Mouse (Mus musculus) megakaryocyte, embryonic 14.5 days (primary cell): ENCODE results near the gene Cdc42bpa. TPM values are rescaled to one million over a fixed set of nuclear protein-coding genes. Genes with fewer than 3 reads are reported as not detected.
"Not testable (repeated sequence)": the region's sequence is repeated elsewhere in the genome, so short reads cannot be mapped to it uniquely, and the experiment has no call there.

Source experiments
- H3K27me3 ChIP-seq: replicated peaks from 2 replicates; pipeline ENCODE3; 2012; ENCODE audit warnings: inconsistent platforms
- H3K36me3 ChIP-seq: replicated peaks from 2 replicates; pipeline ENCODE3; 2012; ENCODE audit warnings: low read length, inconsistent platforms, mixed read lengths
- H3K4me1 ChIP-seq: 2 replicates; pipeline ENCODE4 v1.6.1; 2012; ENCODE audit warnings: inconsistent platforms
- H3K4me3 ChIP-seq: replicated peaks from 2 replicates; pipeline ENCODE3; 2012; ENCODE audit warnings: moderate library complexity, mild to moderate bottlenecking, inconsistent platforms
- H3K9me3 ChIP-seq: 2 replicates; pipeline ENCODE4 v1.6.1; 2012; ENCODE audit warnings: inconsistent platforms
- FLI1 ChIP-seq: IDR thresholded peaks from 2 replicates; pipeline ENCODE4 v1.6.1; 2012; ENCODE audit warnings: low read length, inconsistent platforms, mixed read lengths
- GATA1 ChIP-seq: IDR thresholded peaks from 3 replicates; pipeline ENCODE4 v1.6.1; 2012; ENCODE audit warnings: mixed read lengths, low read length, inconsistent platforms, borderline replicate concordance
- polyA plus RNA-seq: library from polyadenylated mRNA; stranded (reverse); fragments of >175 nt; gene quantifications from 2 replicates; pipeline ENCODE4 v1.2.3, GENCODE M21; 2012; ENCODE audit warnings: low replicate concordance; ENCODE audit not compliant: insufficient read depth

Cdc42bpa gene
- polyA plus RNA-seq, 1 experiment = 16.1 TPM

DNA sequence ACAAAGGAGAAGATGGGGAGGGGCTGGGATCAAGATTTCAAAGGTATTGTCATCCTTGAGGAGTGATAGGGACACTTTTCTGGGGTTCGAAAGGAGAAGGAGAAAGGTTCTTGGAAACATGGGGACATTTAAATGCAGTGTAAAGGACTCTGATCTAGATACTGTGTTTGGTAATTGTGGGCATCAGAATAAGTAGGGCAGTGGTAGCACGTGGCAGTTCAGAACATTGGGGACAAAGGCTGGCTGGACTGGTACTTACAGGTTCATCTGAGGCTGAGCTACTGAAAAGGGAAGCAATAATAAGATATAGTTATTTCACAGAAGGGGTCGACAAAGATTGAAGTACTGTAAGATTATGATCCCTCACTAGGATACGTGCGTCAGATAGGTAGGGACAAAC, 63.2 kb downstream of the Cdc42bpa start:
- peaks cover 23% of the 10 kb centered on the region for H3K4me1 ChIP-seq
- no peaks in the 10 kb centered on the region for H3K9me3 ChIP-seq
- no peaks in the 10 kb centered on the region for H3K36me3 ChIP-seq
- no peaks in the 10 kb centered on the region for H3K27me3 ChIP-seq
- TF ChIP-seq FLI1 (no peak), GATA1 (no peak)
- H3K4me3 ChIP-seq = no peak overlapping the region

DNA sequence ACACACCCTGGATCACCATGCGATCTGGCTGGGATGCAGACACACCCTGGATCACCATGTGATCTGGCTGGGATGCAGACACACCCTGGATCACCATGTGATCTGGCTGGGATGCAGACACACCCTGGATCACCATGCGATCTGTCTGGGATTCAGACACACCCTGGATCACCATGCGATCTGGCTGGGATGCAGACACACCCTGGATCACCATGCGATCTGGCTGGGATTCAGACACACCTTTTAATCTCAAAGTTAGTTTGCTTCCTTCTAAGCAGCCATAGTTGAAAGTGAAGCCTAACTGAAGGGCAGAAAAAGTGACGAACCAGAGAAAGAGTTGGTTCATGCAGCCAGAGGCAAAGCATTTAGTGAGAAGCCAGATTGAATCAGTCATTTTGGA, 69.6 kb downstream of the Cdc42bpa start:
- H3K27me3 ChIP-seq, H3K36me3 ChIP-seq, H3K4me3 ChIP-seq: not testable (repeated sequence)

DNA sequence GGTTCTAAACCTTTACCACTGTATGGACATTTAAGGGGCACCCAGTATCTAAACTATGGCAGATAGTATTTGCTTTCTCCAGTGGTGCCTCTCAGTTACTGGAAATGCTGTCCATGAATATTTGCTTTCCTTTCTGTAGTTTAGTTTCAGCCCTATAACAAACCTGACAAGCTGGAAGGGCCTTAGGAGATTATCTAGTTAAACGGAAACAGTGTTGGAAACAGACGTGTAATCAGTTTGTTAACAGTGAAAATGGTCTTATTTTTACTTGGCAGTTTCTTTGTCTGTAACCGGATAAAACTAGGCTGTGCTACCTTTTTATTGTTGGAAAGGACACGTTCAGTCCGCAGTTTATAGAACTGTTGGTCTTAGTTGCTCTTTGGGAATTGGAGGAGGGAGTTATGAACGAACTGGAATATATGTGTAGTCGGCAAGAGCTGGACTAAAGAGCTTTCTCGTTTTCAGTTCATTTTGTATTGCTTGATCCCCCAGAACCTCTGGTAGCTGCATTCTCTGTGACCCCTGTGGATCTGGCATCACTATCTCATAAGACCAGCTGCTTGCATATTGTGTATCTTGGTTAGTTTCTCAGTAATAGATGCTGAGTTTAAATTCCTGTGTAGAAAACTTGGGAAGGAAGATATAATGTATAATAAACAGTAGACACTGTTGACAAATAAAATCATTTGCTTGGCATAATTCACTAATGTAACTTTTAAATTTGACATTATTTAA, 70.5 kb downstream of the Cdc42bpa start:
- Histone ChIP-seq H3K4me1 (peaks cover 7% of the 10 kb centered on the region; the same call in 1 of the 2 replicates), H3K9me3 (no peaks in the 10 kb centered on the region), H3K36me3 (peaks cover 9% of the 10 kb centered on the region), H3K27me3 (no peaks in the 10 kb centered on the region), H3K4me3 (no peak overlapping the region)
- TF ChIP-seq GATA1 (no peak), FLI1 (no peak)

More for the DNA sequence above, 69.6 kb downstream of the Cdc42bpa start:
- H3K4me1 ChIP-seq, H3K9me3 ChIP-seq: not testable (repeated sequence)

DNA sequence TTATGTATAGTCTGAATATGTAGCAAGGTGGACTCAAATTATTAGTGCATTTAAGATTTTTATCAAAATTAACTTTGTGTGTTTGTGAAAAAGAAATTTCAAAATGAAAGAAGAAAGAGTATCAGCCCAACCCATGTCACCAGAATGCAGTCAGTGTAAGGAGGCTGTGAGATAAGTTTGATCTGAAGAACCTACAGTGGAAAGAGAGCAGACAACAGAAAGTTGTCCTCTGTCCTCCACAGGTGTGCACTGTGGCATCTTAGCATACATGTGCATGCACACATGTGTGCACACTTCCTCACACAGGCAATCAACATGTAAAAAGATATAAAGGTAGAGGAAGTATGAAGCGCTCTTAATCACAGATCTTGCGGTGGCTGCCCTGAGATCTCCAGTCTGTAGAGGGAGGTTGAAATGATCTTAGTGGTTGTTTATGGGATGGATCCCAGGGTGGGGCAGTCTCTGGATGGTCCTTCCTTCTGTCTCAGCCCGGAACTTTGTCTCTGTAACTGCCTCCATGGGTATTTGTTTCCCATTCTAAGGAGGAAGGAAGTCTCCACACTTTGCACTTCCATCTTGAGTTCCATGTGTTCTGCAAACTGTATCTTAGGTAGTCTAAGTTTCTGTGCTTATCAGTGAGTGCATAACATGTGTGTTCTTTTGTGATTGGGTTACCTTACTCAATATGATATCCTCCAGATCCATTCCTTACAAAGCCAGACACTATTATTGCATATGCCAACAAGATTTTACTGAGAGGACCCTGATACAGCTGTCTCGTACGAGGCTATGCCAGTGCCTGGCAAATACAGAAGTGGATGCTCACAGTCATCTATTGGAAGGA, 71.7 kb downstream of the Cdc42bpa start:
- no peaks in the 10 kb centered on the region for H3K9me3 ChIP-seq
- H3K27me3 ChIP-seq = no peaks in the 10 kb centered on the region
- peaks cover 7% of the 10 kb centered on the region; the same call in 1 of the 2 replicates for H3K4me1 ChIP-seq
- no peak overlapping the region for H3K4me3 ChIP-seq
- H3K36me3 ChIP-seq = peaks cover 9% of the 10 kb centered on the region
- TF ChIP-seq GATA1 (no peak), FLI1 (no peak)

DNA sequence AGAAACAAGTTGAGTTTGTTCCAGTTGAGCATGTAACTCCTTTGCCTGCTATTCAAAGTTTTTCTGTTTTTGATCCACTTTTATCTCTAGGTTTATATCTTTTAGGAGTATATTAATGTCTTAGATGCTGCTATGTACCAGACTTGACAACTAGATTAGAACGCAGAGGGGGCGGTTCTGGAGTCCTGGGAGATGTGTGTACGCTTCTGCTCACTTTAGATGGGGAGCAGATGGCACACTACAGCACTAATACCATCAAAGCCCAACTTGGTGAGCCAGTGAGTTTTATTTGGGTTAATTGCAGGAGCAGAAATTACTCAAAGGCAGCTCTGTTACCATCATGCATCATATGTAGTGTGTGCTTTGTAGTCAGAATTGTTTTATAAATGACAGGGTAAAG, 77.2 kb downstream of the Cdc42bpa start:
- Histone ChIP-seq H3K27me3 (no peaks in the 10 kb centered on the region), H3K36me3 (peaks cover 18% of the 10 kb centered on the region), H3K4me1 (no peaks in the 10 kb centered on the region; the same call in 1 of the 2 replicates), H3K4me3 (no peak overlapping the region), H3K9me3 (no peaks in the 10 kb centered on the region)
- TF ChIP-seq GATA1 = no peak
- no peak for TF ChIP-seq FLI1

DNA sequence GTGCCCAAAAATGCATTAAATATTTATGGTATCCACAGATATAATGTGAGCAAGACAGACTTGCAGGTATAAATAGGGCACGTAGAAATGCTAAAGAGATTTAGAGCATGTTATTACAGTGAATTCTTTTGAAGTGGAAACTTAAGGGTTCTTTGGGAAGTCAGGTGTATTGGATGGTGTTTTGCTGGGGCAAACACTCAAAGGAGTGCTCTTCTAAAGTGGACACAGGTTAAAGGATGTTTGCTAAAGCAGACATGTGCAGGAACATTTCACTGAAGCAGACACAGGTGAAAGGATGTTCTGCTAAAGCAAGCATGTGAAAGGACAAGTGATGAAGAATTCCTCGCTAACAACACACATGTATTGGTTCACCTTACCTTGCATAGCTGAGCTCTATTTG, 83.9 kb downstream of the Cdc42bpa start:
- TF ChIP-seq GATA1 (no peak), FLI1 (no peak)
- no peaks in the 10 kb centered on the region for H3K4me1 ChIP-seq
- H3K4me3 ChIP-seq = no peak overlapping the region
- peaks cover 6% of the 10 kb centered on the region for H3K9me3 ChIP-seq
- H3K36me3 ChIP-seq = peaks cover 33% of the 10 kb centered on the region
- no peaks in the 10 kb centered on the region for H3K27me3 ChIP-seq

DNA sequence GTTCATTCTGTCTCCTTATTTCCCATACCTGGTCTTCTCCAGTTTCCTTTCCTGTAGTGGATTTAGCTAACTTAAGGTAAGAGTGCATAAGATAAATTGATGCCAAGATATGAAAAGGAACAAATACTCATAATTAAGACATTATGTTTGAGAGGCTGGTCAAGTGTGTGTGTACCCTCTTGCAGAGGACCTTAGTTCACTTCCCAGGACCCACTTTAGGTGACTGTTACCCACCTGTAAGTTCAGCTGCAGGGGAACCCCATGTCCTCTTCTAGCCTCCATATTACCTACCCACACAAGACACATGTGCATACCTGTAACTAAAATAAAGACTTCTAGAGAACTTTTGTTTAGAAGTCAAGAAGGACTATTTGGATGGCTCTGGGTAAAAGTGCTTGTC, 84.9 kb downstream of the Cdc42bpa start:
- H3K27me3 ChIP-seq = no peaks in the 10 kb centered on the region
- H3K9me3 ChIP-seq = peaks cover 6% of the 10 kb centered on the region
- H3K4me3 ChIP-seq = no peak overlapping the region
- TF ChIP-seq GATA1 (no peak), FLI1 (no peak)
- H3K36me3 ChIP-seq = peaks cover 29% of the 10 kb centered on the region
- H3K4me1 ChIP-seq = no peaks in the 10 kb centered on the region

DNA sequence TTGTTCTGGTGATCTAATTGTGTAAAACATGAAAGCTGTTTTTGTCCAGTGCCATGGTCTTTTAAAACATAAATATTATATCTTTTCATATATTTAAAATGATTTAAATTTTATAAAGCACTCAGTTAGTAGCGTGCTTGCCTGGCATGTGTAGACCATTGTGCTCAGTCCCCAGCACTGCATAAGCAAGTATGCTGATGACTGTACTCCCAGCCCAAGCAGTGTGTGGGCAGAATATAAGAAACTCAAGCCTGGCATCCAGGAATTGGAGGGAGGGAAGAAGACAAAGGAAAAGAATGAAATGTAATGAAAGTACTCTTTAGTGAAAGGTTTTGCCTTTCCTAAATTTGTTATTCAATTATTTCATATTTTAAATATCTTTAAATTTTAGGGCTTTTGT, 128.9 kb downstream of the Cdc42bpa start:
- H3K9me3 ChIP-seq = no peaks in the 10 kb centered on the region
- TF ChIP-seq FLI1 = no peak
- TF ChIP-seq GATA1 = no peak
- H3K4me1 ChIP-seq = peaks cover 4% of the 10 kb centered on the region; the same call in 1 of the 2 replicates
- no peaks in the 10 kb centered on the region for H3K27me3 ChIP-seq
- H3K36me3 ChIP-seq = peaks cover 14% of the 10 kb centered on the region
- H3K4me3 ChIP-seq = no peak overlapping the region

DNA sequence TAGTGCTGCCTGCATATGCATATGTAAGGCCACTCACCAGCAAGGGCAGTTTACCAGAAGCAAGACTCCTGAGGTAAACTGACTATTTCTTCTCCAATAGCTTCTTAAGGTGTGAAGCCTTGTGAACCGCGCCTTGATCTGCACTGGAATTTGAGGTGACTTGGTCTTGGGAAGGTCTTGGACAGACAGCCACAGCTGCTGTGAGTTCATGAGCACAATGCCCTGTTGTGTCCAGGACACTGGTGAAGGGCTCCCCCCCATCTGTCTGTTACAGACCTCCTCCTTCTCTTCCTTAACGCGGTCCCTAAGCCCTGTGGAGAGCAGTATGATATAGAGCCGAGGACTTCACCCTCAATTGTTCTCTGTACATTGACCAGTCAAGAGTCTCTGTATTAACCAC, 138.2 kb downstream of the Cdc42bpa start:
- Histone ChIP-seq H3K36me3 (peaks cover 70% of the 10 kb centered on the region), H3K4me1 (no peaks in the 10 kb centered on the region), H3K9me3 (no peaks in the 10 kb centered on the region), H3K4me3 (no peak overlapping the region), H3K27me3 (no peaks in the 10 kb centered on the region)
- TF ChIP-seq FLI1 (no peak), GATA1 (no peak)

DNA sequence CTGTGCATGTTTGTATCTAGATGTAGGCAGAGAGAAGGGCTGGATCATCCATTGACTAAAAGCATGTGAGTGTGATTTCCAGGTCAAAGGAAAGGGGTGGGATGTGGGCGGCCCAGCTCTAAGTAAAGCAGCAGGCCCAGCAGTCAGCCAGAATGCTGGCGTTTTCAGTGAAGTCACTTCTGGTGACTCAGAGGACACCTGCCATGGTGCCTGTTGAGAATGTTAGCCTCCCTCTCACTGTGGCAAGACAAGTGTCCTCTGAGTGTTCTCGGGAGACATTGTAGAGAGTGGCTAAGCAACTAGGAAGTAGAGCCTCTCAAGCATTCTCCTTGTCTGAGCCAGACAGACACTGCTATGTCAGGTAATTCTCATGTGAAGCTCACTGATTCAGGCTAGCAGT, 144.3 kb downstream of the Cdc42bpa start:
- Histone ChIP-seq H3K4me3 (no peak overlapping the region), H3K27me3 (no peaks in the 10 kb centered on the region), H3K36me3 (peaks cover 47% of the 10 kb centered on the region), H3K4me1 (peaks cover 3% of the 10 kb centered on the region; the same call in 1 of the 2 replicates), H3K9me3 (no peaks in the 10 kb centered on the region)
- TF ChIP-seq FLI1 = no peak
- TF ChIP-seq GATA1 = no peak
